Mouse (Mus musculus) bone marrow macrophage, adult 2 months (primary cell): ENCODE results near the gene Spz1. TPM values are rescaled to one million over a fixed set of nuclear protein-coding genes. Genes with fewer than 3 reads are reported as not detected.
A peak's percentile ranks its signal among the peaks of the same experiment; 100 is the strongest.
"Not testable (repeated sequence)": the region's sequence is repeated elsewhere in the genome, so short reads cannot be mapped to it uniquely, and the experiment has no call there.

ENCODE experiments used
- H3K27ac ChIP-seq: 2 replicates; pipeline ENCODE4 v1.5.1; 2012; ENCODE audit warnings: low read depth, low read length; ENCODE audit not compliant: insufficient read depth
- H3K4me1 ChIP-seq: 2 replicates; pipeline ENCODE4 v1.6.1; 2012; ENCODE audit warnings: low read length; ENCODE audit not compliant: control insufficient read depth, insufficient read depth
- H3K4me3 ChIP-seq: 2 replicates; pipeline ENCODE4 v1.5.1; 2012; ENCODE audit warnings: mild to moderate bottlenecking, low read length, moderate library complexity; ENCODE audit not compliant: insufficient read depth
- CTCF ChIP-seq: IDR thresholded peaks from 2 replicates; pipeline ENCODE4 v1.5.1; 2012; ENCODE audit warnings: low read depth, mild to moderate bottlenecking, low read length, moderate library complexity
- POLR2A ChIP-seq: IDR thresholded peaks from 2 replicates; pipeline ENCODE4 v1.6.1; 2012; ENCODE audit warnings: mild to moderate bottlenecking, low read depth, low read length, borderline replicate concordance
- polyA plus RNA-seq: library from polyadenylated mRNA; stranded (reverse); fragments of >200 nt; gene quantifications from 2 replicates; pipeline ENCODE4 v1.2.4, GENCODE M21; 2012; ENCODE audit not compliant: missing spikeins, insufficient read depth, insufficient read length

Spz1 gene
- not detected in 2 replicates for polyA plus RNA-seq

GRCm38 (mm10) chr13:92576072-92576471 lies at the start of gene Spz1:
Spz1 (minus strand) TSS chr13:92576172.
- no peak within 1 kb of the TSS for H3K4me3 ChIP-seq
- H3K4me1 ChIP-seq: 0 out of 2 replicates have a peak, but pooled peaks cover 2% of the 10 kb centered on the region
- H3K27ac ChIP-seq: no peak within 1 kb of the TSS
- no peak for TF ChIP-seq CTCF
- no peak for TF ChIP-seq POLR2A

GRCm38 (mm10) chr13:92616459-92616858 lies 40.5 kb upstream of the Spz1 start:
- H3K4me3 ChIP-seq: no peak overlapping the region
- H3K4me1 ChIP-seq: peaks cover 6% of the 10 kb centered on the region; the same call in 1 of the 2 replicates
- TF ChIP-seq CTCF: no peak
- no peak for TF ChIP-seq POLR2A
- H3K27ac ChIP-seq: no peak overlapping the region

- Histone ChIP-seq H3K4me3 (no peak overlapping the region), H3K4me1 (peaks cover 6% of the 10 kb centered on the region; the same call in 1 of the 2 replicates), H3K27ac (no peak overlapping the region)
- no peak for TF ChIP-seq CTCF
- no peak for TF ChIP-seq POLR2A
These were observed 39.2 kb upstream of the Spz1 start for GRCm38 (mm10) chr13:92615201-92615600.

- Histone ChIP-seq H3K4me3 (no peak overlapping the region), H3K27ac (no peak overlapping the region), H3K4me1 (peaks cover 12% of the 10 kb centered on the region)
- TF ChIP-seq POLR2A (no peak), CTCF (no peak)
These were observed 37.1 kb upstream of the Spz1 start for GRCm38 (mm10) chr13:92613094-92613493.

- Histone ChIP-seq H3K4me1 (peaks cover 12% of the 10 kb centered on the region), H3K4me3 (peak overlapping the region; percentile 89; the same call in 1 of the 2 replicates), H3K27ac (no peak overlapping the region)
- no peak for TF ChIP-seq CTCF
- no peak for TF ChIP-seq POLR2A
These were observed 35.9 kb upstream of the Spz1 start for GRCm38 (mm10) chr13:92611917-92612316.

GRCm38 (mm10) chr13:92611254-92611784 lies 35.3 kb upstream of the Spz1 start:
- Histone ChIP-seq H3K4me3 (peak overlapping the region; percentile 89), H3K27ac (no peak overlapping the region), H3K4me1 (peaks cover 12% of the 10 kb centered on the region)
- TF ChIP-seq CTCF (no peak), POLR2A (no peak)

GRCm38 (mm10) chr13:92610311-92611221 lies 34.6 kb upstream of the Spz1 start, which contains the start of gene Serinc5:
Serinc5 (plus strand) TSS chr13:92611091.
- TF ChIP-seq POLR2A (peak; percentile 89), CTCF (no peak)
- H3K27ac ChIP-seq: peak within 1 kb of the TSS; percentile 65
- H3K4me1 ChIP-seq: peaks cover 12% of the 10 kb centered on the region
- H3K4me3 ChIP-seq: peak within 1 kb of the TSS; percentile 89

GRCm38 (mm10) chr13:92609486-92610310 lies 33.7 kb upstream of the Spz1 start:
- Histone ChIP-seq H3K27ac (no peak overlapping the region), H3K4me3 (peak overlapping the region; percentile 89), H3K4me1 (peaks cover 12% of the 10 kb centered on the region)
- TF ChIP-seq POLR2A (no peak), CTCF (no peak)

GRCm38 (mm10) chr13:92605306-92605705 lies 29.3 kb upstream of the Spz1 start:
- H3K4me3 ChIP-seq, H3K4me1 ChIP-seq, H3K27ac ChIP-seq: not testable (repeated sequence)
